Mouse (Mus musculus): ENCODE measurements around the gene Slc25a44.
"Not testable (repeated sequence)": the region's sequence is repeated elsewhere in the genome, so short reads cannot be mapped to it uniquely, and the experiment has no call there.

Gene Slc25a44

DNA sequence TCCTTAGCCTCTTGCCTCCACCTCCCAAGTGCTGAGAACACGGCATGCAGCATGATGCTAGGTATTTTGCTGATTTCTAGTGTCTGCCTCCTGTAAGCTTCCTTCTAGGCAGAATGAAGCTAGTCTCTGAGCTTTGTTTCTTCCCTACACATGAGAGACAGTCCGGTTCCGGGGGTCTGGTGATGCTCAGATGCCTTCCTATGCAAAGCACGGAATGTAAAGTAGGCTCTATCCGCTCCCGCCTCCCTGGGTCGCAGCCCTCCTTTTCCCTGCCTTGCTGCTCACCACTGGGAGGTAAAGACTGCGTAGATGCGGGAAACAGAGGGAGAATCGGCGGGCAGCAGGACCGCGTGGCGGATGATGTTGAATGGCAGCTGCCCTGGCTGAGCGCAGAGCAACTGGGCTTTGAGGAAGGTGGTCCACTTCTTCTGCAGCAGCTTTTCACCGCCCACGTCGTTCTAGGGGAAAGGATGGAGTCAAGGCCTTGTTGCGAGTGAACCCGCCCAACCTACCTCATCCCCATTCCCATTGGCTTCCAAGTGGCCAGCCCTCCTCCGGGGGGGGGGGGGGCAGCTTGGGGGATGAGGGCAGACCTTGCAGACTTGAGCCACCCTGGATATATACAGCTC lies 24.6 kb upstream of the Slc25a44 start:
- peak; percentile 56 for DNase-seq (ENCODE audit: low spot score)

DNA sequence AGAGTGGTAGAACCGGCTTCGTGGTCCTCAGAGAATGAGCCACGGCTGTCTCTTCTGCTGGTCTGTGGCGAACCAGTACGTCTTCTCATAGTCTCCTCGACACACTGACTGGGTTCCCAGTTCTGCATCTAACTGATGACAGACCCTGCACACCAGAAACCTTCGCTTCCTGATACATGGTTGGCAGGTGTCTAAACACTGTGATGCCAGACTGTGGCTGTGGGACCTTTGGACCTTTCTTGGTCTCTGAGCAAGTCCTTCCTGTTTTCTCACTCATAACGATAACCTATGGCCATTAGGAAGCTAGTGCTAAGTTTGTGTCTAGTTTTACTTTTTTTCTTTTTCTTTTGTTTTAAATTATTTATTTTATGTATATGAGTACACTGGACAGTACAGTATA lies 23.5 kb upstream of the Slc25a44 start:
- DNase-seq (ENCODE audit: low spot score), result no peak

DNA sequence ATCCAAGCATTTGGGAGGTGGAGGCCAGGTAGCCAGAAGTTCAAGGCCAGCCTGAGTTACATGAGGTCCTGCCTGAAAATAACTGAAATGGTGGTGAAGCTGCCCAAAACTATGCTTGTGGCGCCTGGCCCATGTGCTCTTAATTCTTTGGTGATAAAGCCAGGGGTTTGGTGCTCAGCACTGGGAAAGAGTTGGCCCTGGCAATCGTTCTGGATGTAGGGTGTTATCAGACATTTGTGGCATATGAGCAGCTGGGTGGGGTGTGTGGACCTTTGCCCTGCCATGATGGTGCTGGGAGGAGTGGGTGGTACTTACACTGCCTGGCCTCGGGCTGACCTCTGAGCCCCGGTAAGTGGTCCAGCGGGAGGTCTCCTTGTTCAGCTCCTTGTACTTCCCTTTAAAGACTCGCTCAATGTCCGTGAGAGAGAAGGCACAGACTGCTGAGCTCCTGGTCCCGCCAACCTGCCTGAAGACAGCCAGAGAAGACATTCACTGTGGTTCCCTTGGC lies 22.8 kb upstream of the Slc25a44 start:
- no peak for DNase-seq (ENCODE audit: low spot score)

DNA sequence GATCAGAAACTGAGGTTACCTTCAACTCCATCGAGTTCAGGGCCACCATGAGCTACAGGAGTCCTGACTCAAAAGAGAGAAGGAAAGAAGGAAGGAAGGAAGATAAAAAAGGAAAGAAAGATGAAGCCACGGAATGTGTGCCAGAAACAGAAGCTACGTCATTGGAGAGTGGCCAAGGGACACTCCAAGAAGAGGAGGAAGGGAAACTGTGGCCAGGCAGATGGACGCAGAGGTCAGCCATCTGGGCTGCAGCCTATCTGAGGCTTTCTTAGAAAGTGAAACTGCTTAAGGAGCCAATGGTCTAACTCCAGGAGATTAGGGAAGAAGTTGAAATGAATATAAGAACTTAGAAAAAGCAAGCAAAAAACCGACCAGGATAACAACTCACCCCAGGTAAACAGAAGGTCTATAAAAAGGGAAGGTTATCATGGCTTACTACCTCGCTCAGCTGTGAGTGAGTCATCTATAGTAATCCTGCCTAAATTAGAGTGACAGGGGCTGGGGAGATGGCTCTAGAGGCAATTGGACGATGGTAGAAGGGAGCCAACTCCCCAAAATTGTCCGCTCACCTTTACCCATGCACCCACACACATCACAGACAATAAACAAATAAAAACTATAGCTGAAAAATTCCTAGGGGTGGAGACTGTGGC lies 21.7 kb upstream of the Slc25a44 start:
- DNase-seq (ENCODE audit: low spot score), result no peak

DNA sequence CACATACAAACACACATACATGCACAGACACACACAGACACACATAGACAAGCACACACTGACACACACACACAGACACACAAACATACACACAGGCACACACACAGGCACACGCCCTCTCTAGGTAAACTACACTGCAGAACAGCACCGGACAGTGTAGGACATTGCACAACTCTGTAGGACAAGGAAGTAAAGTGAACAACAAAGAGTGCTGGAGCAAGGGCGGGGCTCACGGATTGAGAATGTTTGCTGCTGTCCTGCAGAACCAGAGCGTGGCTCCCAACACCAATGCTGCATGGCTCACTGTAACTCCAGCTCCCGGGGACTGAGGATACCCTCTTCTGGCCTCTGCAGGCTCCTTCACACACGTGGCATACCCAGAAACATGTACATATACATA lies 17.9 kb upstream of the Slc25a44 start:
- no peak for DNase-seq (ENCODE audit: low spot score)

DNA sequence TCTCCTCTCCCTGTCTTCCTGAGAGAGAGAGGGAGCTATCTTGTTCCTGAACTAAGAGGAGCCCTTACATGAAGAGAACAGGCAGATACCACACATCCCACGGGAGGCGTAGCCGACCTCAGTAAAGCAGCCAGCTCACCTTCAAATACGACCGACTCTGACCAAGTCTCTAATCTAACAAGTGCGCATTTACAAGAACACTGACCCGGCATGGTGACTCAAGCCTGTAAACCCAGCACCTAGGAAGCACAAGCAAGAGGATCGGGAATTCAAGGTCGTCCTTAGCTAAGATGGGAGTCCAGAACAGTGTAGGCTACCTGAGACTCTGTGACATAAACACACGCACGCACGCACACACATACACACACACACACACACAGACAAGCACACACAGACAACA lies 17.5 kb upstream of the Slc25a44 start:
- no peak for DNase-seq (ENCODE audit: low spot score)

DNA sequence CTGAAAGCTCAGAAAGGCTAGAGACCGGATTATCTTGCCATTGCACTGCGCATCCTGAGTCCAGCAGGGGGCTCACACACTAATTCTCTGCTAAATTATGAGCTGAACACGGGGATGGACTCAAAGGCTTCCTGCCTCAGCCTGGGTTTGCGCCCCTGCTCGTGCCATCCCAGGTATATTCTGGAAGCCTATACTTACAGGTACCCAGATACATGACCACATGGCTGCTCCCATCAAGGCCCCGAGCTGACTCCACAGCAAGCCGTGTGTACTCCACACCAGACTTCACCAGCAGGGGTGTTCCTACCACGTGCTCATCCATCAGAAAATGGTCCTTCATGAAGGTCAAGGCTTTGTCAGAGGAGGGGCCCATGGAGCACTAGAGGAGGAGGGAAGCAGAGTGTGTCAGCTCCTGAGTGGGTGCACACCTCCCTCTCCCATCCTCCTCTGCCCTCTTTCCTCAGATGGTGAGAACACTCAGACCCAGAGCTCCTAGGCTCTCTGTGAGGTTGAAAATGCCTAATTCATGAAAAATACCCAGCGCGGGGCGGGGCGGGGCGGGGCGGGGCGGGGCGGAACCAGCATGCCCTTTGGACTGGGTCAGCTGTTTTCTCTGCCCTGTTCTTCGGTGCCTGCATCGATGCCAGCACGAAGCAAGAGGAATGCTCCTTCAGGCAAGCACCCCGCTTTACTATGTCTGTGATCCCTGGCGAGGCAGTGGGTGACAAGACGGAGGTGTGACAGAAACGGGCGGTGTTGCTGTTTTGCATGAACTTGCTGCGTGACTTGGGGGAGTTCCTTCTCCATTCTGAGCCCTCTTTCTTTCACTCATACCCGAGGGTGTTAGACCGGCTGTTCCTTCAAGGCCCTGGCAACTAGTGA lies 15.8 kb upstream of the Slc25a44 start:
- DNase-seq (ENCODE audit: low spot score), result peak; percentile 78

DNA sequence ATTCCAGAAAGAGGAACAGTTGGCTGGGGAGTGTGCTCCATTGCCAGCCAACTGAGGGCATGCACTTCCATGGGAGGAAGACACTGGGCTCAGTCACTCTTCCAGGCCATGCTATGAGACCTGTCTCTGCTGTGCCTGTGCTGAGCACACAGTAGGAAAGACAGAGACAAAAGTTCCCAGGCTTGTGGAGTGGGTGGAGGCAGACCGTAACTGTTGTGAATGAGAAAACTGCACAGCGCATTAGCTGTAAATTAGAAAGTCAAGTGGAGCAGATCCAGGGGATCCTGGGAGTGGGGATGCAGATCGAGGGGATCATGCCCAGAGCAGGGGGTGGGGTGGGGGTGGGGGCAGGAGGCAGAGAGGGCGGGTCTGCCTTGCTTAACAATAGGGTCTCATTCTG lies 14.6 kb upstream of the Slc25a44 start:
- no peak for DNase-seq (ENCODE audit: low spot score)

DNA sequence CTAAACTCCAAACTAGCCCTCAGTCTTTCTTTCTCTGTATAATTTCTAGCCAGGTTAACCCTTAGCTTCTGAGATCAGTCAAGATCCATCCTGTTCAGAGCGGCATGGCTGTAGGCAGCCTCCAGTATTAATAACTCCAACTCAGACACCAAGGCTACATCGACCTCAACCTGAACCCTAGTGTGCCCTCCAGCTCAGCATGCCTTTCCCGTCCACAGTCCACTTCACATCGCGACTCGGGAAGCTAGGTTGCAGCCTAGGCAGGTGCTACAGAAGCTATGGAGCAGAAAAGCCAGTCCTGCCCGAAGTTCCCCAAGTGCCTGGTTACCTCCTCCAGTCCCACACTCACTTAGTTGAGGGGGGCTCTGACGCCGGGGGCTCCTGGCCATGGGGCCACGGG lies 12.5 kb upstream of the Slc25a44 start:
- DNase-seq (ENCODE audit: low spot score), result no peak

DNA sequence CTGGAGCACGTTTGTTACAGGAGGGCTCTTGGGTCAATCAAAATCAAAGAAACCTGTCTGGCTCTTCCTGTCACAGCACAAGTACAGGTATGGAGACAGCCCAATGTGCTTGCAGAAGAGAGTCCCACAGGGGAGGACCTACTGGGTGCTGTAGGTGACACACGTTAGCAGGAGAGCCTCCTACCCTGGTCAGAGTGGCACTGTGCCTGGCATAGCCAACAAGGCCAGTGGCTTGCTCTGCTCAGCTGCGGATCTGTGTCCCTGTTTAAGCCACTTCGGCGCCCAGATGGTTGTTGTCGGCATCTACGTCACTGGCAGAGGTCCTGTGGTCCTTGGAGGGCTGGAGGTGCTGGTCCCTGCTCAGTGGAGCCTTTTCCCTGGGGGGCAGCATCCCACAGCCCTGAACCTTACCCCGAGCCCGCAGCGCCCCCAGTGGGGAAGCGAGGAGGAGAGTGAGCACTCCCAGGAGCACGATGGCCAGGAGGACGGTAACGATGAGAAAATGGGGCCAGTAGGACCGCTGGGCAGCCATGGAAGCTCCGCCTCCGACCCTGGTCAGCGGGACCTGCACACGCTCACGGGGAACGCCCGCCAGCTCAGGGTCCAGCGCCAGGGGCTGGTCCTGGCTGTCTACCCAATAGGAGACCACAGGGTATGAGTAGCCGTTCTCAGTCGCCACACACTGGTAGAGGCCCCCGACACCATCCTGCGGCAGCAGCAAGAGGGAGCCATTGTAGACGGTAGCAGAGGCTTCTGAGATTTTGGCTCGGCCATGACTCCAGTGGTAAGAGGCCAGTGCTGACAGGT lies 11.7 kb upstream of the Slc25a44 start:
- DNase-seq (ENCODE audit: low spot score), result peak; percentile 87

DNA sequence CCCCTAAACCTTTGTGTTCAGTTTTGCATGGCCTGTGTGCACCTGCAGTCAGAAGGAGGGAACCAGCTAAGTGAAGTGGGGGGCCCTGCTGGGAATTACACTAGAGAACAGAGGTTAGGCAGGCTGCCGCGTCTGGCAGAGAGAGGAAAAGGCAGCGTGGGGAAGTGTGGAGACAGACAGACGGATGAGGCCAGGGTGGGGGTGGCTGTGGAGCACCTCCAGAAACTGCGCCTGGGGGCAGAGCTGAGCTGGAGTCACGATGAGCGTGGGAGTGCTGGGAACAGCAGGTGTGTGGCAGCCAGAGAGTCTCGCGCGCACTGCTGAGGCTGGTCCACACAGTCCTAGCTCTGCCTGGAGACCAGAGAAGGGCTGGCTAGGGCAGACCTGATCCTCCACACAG lies 10.6 kb upstream of the Slc25a44 start:
- DNase-seq (ENCODE audit: low spot score), result no peak

DNA sequence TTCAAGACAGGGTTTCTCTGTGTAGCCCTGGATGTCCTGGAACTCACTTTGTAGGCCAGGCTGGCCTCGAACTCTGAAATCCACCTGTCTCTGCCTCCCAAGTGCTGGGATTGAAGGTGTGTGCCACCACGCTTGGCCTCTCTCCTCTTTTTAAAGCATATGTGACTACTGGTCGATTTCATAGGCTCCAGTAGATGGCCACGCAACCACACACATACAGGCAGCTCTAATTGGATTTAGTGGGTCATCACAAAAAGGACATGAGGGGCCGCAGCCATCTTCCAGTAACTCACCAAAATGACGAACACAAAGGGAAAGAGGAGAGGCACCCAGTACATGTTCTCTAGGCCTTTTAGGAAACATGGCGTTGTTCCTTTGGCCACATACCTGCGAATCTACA lies 3.7 kb upstream of the Slc25a44 start:
- DNase-seq (ENCODE audit: low spot score), result not testable (repeated sequence)

DNA sequence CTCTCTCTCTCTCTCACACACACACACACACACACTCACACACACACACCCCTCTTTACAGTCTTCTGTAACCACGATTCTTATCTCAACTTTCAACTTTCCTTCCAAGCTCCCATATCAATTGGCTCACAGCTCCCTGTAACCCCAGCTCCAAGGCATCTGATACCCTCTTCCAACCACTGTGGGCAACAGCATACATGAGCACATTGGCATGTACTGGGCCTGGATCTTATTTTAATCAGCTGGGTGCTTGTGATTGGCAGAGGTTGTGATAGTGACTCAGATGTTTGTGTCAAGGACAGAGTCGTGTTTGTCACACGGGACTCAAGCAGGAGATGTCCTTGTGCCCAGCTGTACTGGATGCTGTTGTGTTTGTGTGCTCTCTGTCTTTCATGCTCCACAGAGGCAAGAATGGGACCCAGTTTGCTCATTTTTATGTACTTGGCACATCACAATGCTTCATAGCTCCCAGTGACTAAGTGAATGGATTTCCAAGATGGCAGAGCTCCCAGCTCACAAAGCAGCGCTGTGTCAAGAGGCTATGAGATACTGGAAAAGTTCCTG lies 2.5 kb upstream of the Slc25a44 start:
- no peak for DNase-seq (ENCODE audit: low spot score)

DNA sequence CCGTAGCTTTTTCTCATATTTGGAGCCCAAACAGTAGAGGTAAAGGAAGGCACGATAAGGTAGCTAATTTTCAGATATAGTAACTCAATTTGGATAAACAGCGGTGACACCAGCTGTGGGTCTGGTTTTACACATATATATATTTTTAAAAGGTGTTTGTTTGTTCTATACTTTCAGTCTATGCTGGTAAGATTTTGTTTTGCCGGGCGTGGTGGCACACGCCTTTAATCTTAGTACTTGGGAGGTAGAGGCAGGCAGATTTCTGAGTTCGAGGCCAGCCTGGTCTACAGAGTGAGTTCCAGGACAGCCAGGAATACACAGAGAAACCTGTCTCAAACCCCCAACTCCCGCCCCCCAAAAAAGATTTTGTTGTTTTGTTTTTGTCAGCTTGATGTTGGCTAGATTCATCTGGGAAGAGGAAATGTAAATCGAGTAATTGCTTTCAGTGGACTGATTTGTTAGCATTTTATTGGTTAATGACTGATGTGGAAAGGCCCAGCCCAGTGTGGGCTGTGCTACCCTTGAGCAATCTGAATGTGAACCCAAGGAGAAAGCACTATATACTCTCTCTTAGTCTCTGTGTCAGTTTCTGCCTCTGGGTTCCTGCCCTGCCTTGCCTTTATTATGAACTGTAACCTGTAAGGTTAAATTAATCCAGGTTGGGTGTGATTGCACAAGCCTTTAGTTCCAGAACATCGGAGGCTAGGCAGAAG lies 925 bp upstream of the Slc25a44 start:
- DNase-seq (ENCODE audit: low spot score), result no peak

DNA sequence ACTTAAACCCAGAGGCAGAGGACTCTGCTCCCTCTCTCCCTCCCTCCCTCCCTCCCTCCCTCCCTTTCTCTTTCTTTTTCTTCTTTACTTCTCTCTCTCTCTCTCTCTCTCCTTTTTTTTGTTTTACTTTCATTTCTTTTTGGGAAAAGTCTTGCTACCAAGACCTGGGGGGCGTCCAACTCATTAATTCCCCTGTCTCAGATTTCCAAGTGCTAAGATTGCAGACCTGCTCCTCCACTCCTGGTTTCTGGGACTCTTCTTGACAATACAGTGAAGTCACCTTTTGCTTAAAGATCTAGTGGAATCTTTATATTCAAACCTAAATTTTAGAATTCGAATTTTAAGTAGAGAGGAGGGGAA lies 371 bp upstream of the Slc25a44 start:
- no peak for DNase-seq (ENCODE audit: low spot score)

DNA sequence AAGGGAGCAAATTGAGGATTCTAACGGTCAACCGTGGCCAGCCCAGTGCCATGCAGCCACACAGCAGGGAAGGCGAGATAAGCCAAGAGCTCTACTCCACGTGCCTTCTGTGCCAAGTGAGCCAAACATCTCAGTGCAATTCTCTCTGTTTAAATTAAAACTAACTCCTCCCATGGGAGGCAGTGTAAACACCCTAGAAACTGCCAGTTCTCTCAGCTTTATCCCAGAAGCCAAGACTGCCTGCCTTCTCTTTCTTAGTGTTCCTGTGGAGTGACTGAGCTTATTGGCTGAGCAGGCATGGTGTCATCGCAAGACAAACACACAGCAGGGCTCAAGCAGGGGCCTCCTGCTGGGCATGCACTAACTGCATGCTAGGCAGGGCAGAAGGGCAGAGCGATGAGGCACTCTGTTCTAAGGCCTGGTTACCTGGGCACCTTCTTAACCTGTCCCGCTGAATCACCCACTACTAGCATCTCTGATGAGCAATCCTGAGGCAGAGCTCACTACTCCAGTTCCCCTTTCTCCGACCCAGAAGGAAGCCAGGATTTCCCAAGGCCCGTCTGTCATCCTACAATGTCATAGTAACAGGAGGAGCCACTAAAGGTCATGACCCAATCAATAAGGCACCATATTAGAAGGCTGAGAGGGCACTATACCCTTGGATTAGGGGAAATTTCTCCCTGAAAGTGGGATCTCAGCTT lies 2.8 kb downstream of the Slc25a44 start:
- DNase-seq (ENCODE audit: low spot score), result no peak

DNA sequence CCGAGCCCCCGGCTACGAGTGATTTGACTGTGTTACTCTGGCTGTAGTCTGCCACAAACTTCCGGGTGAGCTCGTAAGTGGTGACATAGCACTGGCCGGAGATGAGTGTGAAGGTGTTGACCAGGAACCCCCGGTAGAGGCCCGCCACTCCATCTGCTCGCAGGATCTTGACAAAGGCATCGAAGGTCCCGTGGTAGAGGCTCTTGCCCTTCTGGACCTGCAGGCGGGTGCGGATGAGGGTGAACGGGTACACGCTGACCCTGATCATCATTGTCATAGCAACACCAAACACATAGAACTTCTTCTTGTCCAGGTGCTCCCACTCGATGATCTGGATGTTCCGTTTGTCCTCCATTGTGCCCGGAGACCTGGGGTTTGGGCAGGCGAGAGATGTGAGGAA lies 4.2 kb downstream of the Slc25a44 start:
- no peak for DNase-seq (ENCODE audit: low spot score)

DNA sequence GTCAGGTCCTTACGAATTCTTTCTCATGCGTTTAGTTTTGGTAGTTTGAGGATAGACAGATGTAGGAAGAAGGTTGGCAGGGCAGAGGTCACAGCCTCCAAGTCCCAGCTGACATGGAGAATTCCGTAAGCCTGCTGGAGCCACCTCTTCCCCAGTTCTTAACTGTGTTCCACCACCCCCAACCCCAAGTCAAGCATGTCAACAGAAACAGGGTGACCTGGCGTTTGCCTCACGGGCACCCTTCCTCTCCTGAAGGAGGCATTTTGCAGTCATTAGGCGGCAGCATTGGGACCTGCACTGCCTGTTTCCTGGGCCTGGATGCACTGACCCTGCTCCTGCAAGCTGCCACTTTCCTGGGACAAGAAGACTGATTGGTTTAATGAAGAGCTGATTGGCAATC lies 6.9 kb downstream of the Slc25a44 start:
- no peak for DNase-seq (ENCODE audit: low spot score)

DNA sequence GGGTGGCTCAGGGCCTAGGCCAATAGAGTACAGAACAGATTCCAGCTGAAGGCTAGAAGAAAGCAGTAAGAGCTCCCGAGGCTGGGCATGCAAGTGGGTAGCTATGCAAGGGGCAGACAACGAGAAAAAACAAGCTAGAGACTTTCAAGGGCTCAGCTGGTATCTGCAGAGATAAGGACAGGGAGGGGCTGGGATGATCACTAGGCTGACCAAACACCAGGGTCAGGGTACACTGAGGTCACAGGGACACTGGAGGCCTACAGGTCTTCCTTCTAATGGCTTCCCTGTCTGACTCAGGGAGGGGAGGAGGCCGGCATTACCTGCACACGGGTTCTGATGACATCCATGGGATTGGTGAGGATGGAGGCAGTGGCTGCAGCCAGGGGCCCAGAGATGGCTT lies 9.3 kb downstream of the Slc25a44 start:
- no peak for DNase-seq (ENCODE audit: low spot score)

DNA sequence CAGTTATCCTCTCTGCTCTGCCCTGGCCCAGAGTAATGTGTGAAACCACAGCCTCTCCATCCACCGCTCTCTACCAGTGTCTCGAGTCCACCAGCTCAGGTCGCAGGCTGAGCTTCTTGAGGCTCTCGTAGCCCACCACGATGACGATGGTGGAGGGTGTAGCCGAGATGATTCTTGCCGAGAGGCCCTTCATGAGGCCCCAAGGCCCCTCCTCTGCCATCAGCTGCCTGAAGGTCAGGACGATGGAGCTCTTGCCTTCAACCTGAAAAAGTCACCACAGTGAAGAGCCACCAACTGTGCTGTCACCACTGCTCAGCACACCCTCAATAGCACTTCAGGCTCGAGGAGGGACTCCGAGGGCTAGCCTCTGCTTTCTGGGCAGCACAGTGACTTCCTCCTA lies 12.3 kb downstream of the Slc25a44 start:
- no peak for DNase-seq (ENCODE audit: low spot score)

DNA sequence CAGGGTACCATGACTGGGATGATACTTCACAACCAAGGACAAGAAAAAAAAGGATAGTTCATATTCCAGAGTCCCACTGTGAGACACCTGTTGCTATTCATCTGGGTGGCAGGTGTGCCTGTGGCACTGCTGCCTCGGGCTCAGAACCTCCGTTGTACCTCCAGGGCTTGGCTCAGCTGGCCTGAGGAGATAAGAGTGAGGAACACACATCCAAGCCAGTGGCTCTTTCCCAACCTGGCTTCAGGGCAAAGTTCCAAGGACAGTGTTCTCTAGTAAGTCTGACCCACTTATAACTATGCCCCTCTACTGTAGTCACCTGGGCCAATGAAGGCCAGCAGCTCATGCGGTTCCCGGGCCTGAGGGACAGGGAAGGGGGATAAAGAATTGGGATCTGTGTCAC lies 13.3 kb downstream of the Slc25a44 start:
- no peak for DNase-seq (ENCODE audit: low spot score)
